Mouse (Mus musculus) embryo, embryonic 11 days (tissue): ENCODE data around the gene Coq9.
A peak's percentile ranks its signal among the peaks of the same experiment; 100 is the strongest.
"Not testable (repeated sequence)": the region's sequence is repeated elsewhere in the genome, so short reads cannot be mapped to it uniquely, and the experiment has no call there.

ENCODE experiments used
- DNase-seq: peaks from one replicate; pipeline ENCODE4 v3.0.0-alpha.2; 2015

The Coq9 gene

GRCm38 (mm10) chr8:94822637-94823560 is 15.2 kb upstream of the Coq9 start:
- peak; percentile 73 for DNase-seq

DNA sequence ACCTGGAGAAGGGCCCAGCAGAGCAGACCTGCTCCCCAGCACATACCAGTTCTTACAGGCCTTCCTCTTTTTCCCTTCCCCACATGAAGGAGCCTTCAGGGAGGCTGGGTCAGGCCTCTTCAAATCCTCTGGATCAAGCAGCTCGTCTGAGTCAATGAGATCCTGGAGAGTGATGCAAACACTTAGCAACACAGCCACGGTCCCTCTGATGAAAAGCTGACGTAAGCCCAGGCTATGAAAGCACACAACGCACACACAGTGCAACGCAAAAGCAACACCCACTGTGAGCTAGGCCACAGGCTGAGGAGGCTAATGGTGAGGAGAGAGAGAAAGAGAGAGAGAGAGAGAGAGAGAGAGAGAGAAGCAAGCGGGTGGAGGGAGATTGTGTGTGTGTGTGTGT is 13.0 kb upstream of the Coq9 start:
- DNase-seq: no peak

DNA sequence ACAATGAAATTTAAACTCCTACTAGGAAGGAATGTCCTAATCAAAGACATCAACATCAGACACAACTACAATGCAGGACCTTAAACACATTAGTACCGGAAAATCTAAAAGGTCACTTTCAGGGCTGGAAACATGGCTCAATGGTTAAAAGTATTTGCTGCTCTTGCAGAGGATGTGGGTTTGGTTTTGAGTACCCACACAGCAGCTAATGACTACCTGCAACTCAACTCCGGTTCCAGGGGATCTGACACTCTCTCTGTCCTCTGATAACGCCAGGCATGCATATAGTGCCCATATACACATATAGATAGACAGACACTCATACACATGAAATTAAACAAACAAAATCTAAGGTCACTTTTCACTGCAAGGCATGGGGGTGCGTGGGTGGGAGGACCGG is 11.9 kb upstream of the Coq9 start:
- no peak for DNase-seq

DNA sequence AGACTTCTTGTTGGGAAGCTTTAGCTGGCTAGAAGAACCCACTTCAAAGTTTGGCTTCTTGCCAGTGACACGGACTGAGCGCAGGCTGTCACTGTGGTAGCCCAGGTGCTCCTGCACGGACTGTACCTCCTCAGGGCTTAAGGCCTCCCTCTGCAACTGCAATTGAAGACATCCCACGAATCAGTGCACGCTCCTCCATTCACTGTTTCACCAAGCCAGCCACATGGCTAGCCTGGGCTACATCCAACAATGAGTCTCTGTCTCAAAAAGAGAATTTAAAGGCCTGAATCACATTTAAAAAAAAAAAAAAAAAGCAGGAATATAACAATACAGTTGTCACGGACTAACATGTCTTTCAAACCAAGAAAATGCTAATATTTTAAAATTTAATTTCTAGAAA is 9.8 kb upstream of the Coq9 start:
- DNase-seq: no peak

GRCm38 (mm10) chr8:94833901-94834405 is 4.2 kb upstream of the Coq9 start:
- not testable (repeated sequence) for DNase-seq

DNA sequence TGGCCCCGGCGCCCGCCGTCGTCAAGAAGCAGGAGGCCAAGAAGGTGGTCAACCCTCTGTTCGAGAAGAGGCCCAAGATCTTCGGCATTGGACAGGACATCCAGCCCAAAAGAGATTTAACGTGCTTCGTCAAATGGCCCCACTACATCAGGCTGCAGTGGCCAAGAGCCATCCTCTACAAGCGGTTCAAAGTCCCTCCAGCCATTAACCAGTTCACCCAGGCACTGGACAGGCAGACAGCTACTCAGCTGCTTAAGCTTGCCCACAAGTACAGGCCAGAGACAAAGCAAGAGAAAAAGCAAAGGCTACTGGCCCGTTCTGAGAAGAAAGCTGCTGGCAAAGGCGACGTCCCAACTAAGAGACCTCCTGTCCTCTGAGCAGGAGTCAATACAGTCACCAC is 2.4 kb upstream of the Coq9 start:
- not testable (repeated sequence) for DNase-seq

DNA sequence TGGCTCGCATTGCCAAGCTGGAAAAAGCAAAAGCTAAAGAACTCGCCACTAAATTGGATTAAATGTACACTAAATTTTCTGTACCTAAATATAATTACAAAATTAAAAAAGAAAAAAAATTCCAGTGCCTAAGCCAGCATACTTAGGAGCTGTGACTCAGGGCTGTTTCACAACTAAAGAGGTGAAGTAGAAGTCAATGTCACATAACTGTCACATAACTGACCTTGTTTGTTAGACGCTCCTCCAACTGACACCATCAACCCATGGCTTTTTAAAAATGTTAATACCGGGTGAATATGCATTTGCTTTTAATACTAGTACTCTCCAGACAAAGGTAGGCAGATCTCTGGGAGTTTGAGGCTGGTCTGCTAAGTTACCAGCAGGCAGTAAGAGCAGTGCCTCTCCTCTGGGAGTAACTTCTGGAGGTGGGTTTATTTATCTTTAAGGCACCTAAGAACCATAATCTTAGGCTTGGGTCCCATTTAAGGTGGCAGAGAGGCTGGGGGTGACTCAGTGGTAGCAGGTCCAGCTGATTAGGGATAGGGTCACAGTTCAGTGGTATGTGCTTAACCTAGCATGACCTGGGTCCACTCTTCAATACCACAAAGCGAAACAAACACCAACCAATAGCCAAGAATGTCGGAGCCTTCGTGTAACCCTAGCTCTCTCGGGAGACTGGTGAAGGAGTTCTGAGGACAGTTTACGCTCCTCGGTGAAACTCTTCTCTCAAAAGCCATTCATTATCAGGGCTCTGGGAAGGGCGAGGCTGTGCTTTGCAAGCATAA is 1.5 kb upstream of the Coq9 start:
- DNase-seq: no peak

DNA sequence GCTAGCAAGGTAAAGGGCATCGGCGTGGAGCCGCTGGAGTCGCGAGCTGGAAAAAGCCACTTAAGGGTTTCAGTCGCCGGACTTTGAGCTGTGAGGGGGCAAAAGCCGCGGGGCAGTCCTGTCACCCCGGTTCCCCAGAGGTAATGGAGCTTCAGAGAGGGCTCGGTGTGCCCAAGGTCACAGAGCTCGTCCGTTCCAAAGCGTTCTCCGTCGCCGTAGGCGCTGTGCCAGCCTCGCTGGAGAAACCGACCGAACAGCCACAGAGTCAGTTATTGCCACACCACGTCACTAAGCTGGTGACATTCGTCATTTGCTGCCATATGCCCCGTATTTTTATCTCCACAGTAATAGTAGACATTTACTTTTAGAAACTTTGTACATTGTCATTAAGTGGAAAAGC is 479 bp downstream of the Coq9 start:
- peak; percentile 55 for DNase-seq

- DNase-seq: no peak
Observed at GRCm38 (mm10) chr8:94841183-94841582, 3.1 kb downstream of the Coq9 start.

DNA sequence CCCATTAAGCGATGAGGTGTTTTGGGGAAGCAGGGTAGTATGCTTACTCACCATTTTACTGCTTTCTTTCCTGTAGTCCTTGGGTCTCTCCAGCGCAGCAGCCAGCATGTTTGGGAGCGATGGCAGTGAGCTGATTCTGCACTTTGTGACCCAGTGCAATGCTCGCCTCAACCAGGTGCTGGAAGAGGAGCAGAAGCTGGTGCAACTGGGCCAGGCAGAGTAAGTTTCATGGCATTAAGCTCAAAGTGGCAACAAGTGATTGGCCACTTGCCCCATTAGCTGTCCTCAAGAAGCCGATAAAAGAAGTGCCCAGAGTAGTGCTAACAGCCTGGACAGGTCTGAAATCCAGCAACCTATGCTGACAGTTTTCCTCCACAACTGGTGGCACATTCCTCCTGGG is 11.9 kb downstream of the Coq9 start:
- no peak for DNase-seq

DNA sequence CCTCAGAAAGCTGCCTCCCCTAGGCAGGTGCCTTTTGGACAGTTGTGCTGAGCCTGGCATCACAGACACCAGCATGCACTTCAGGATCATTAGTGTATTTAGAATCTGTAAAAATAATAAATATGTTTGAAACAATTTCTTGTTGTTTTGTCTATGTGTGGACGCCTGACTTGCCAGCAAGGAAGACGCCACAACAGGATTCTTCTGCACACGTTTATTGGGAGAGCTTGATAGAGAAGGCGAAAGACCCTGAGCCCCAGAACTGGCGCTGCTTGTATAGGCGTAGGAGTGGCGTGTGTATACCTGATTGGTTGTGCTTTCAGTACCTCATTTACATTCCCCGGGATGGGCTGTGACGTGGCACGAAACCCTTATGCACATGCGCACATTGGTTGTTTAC is 16.6 kb downstream of the Coq9 start:
- not testable (repeated sequence) for DNase-seq

DNA sequence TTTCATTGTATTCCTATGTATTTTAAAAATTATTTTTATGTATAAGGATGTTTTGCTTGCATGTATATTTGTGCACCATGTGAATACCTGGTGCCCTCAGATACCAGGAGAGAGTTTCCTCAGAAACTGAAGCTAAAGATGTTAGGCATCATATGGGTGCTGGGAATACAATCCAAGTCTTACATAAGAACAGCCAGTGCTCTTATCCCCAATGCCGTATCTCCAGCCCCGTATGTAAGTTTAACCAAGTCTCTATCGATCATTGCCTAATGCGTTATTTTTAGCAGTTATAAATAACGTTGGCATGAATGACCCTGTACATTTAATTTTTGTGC is 18.9 kb downstream of the Coq9 start:
- DNase-seq: no peak

DNA sequence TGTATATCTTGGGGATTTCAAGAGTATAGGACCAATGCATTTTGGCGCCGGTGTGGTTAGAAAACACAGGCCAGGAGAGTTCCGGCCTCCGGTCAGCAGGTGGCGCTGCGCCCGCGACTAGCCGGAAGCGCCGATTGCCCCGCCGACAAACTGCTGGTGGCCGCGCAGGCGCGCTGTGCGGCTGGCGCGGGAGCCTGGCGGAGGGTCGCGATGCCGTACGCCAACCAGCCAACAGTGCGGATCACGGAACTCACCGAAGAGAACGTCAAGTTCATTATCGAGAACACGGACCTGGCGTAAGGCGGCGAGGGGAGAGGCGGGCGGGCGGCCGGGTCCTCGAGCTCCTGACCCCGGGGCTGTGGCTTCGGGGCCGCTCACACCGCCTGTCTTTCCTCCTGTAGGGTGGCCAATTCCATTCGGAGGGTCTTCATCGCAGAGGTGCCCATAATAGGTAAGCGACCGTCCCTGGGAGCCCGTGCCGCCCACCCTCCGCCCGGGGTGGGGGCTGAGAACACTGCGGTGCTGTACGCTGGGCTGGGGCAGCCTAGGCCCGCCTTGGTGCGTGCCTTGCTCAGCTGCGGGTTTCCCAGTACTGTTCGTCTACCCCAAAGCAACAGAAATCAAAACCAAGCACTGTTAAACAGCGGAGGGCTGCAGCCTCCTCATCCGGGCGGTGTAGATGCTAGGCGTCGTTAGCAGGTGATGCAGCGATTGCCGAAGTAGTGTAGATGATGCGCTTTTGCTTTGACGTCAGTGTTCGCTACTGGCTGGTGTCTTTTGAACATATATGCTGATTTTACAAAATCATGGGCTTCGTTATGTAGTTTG is 19.4 kb downstream of the Coq9 start, which contains the start of gene Polr2c:
TSS of gene Polr2c (plus strand) at position 105 of the 828 bp plus-strand sequence.
- peak; percentile 92 for DNase-seq

DNA sequence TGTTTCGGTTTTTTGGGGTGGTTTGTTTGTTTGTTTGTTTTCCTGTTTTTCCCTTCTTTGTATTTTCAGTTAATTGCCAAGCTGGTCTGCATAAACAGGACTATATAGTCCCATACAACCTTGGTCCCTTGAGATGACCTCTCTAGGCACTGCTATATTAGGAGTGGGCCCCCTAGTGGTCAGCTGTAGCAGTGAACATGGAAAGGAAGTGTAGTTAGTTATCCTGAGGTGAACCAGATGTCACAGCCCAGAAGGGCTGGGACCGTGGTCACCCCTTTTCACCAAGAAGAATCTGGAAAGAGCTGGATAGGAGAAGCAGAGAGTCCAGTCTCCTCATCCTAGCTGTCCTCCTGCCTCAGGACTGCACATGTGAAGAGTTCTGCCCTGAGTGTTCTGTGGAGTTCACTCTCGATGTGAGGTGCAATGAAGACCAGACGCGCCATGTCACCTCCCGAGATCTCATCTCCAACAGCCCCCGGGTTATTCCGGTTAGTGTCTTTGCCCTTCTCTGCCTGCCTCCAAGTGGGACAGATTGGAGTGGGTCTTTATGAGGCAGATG is 23.3 kb downstream of the Coq9 start:
- peak; percentile 79 for DNase-seq

DNA sequence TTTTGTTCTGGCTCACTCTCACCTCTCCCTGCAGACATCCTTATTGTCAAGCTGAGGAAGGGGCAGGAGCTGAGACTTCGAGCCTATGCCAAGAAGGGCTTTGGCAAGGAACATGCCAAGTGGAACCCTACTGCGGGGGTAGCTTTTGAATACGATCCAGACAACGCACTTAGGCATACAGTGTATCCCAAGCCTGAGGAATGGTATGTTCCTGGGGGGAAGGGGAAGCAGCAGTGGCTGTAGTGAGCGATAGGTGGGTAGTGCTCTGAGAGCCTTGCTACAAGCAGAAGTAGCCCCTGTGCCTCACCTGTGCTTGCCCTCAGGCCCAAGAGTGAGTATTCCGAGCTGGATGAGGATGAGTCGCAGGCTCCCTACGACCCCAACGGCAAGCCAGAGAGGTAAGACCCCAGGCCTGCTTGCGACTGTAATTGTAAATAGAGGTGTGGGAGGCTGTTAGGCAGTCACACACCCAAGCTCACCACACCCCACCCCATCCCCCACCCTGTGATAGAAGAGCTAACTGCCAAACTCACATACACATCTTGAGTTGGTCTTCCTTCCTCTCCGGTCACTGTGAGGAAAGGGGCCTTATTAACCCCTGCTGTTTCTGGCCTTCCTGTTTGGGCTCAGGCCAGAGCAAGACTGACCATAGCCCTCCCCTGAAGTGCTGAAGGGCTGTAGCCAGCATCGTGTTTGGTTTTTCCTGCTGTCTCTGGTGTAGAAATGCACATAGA is 24.5 kb downstream of the Coq9 start:
- DNase-seq: no peak

DNA sequence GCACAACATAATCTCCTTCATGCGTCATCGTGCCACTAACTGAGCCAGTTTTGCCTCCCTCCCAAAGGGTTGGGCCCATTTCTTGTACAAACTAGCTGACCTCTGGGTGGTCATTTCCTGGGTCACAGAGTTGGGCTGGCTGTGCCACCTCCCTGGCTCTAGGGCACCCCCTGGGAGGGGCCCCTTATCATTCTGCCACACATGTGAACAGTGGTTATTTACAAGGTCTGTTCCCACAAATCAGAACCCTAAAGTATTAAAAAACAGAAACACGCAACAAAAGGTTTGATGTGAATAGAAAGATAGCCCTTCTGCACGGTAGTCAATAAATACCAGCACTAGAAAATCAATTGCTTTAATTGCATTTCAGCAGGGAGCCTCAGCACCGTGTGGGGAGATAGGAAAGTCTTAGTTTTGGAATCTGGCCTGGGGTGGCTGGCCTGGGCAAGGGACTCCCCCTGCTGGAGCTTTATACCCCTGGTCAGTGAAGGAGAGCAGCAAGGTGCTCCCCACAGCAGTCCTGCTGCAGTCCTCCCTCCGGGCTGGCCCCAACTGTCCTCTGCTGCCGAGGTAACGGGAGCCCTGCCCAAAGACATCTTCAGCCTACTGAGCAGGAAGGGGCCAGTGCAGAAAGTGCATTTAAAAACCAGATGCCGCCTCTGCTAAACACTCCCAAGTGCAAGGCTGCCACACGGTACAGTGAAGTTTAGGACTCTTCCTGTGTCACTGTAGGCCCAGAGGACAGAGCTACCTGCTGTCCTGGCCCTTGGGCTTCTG is 26.0 kb downstream of the Coq9 start:
- no peak for DNase-seq

- DNase-seq: no peak
Observed at GRCm38 (mm10) chr8:94865292-94865691, 27.2 kb downstream of the Coq9 start.

- no peak for DNase-seq
Observed at GRCm38 (mm10) chr8:94866921-94867320, 28.8 kb downstream of the Coq9 start.

DNA sequence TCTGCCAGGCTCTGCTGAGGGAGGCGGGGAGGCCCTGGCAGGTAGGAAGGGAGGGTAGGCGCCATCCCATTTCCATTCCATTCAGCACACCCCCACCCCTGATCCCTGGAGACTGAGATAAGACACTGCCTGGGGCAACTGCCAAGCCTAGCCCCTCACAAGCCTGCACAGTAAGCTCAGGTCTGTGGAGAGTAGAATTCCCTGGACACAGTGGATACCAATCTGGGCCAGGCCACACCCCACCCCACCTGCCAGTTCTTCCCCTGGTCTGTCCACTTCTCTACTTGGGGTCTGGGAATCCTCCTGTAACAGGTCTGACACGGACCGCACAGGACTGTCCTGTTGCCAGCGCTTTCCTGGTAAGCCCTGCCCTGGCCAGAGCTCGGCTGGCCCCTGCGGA is 31.0 kb downstream of the Coq9 start:
- DNase-seq: no peak

DNA sequence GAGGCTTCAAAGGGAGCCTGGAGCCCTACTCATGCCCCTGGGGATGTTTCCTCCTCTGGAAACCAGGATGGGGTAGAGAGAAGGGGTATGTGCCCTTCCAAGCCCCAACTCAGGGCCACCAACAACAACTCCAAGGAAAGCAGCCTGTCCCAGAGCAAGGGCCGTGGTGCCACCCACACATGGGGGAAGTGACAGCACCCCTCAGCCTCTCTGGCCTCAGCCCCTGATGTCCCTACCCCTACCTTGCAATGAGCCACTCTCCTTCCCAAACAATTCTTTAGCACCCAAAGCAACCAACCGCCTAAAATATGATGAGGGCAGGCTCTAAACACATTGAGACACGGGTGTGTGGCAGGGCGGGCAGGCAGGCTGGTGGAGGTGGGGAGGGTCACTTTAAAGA is 31.9 kb downstream of the Coq9 start:
- DNase-seq: no peak

- DNase-seq: peak; percentile 17
Observed at GRCm38 (mm10) chr8:94870474-94871107, 32.5 kb downstream of the Coq9 start.
